Mouse (Mus musculus): ENCODE results near the gene Scyl2.
A peak's percentile ranks its signal among the peaks of the same experiment; 100 is the strongest.
"Not testable (repeated sequence)": the region's sequence is repeated elsewhere in the genome, so short reads cannot be mapped to it uniquely, and the experiment has no call there.

Scyl2 gene

GRCm38 (mm10) chr10:89678054-89678453 lies 8.0 kb downstream of the Scyl2 start:
- DNase-seq = no peak

- no peak for DNase-seq
Observed at GRCm38 (mm10) chr10:89676609-89677008, 9.5 kb downstream of the Scyl2 start.

GRCm38 (mm10) chr10:89670371-89670770 lies 15.7 kb downstream of the Scyl2 start:
- not testable (repeated sequence) for DNase-seq

- DNase-seq = peak; percentile 32
Observed at GRCm38 (mm10) chr10:89667571-89667970, 18.5 kb downstream of the Scyl2 start.

DNA sequence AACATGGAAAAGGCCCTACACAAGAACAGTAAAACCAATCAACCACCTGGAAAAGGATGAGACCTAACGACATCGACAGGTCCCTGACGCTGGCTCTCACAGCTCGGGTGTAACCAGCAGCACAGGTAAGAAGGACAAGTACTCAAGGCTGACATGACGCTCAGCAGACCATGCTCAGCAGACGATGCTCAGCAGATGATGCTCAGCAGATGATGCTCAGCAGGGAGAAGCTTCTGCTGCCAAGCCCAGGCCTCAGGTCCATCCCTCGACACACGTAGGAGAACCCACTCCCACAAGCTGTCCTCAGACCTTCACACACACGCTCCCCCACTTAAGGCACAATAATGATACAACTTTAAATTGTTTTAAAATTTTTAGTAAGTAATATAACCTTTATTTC lies 20.4 kb downstream of the Scyl2 start:
- no peak for DNase-seq

DNA sequence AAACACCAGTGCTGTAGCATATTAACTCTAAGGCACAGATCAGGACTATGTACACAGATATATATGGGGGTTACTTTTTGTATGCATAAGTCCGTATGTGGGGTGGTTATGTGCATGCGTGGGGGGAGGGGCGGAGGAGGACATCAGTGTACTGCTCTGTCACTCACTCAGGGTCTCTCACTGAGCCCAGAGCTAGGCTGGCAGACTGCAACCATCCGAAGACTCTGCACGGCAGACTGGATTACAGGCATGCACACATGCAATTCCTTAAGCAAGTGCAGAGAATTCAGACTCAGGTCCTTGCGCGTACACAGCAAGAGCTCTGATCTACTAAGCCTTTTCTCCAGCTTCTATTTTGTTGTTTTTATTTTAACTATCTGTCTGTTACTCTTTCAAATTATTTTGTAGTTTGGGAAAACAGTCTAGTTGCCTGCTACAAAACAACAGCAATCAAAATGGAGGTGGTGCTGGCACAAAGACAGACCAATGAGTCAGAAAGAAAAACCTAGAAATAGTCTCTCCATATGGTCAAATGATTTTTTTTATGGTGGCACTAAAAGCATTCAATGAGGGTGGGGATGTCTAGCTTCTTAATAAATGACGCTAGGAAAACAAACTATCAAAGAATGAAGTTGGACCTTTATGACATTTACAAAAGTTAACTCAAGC lies 21.0 kb downstream of the Scyl2 start:
- no peak for DNase-seq

GRCm38 (mm10) chr10:89656366-89656765 lies 29.7 kb downstream of the Scyl2 start:
- no peak for DNase-seq

DNA sequence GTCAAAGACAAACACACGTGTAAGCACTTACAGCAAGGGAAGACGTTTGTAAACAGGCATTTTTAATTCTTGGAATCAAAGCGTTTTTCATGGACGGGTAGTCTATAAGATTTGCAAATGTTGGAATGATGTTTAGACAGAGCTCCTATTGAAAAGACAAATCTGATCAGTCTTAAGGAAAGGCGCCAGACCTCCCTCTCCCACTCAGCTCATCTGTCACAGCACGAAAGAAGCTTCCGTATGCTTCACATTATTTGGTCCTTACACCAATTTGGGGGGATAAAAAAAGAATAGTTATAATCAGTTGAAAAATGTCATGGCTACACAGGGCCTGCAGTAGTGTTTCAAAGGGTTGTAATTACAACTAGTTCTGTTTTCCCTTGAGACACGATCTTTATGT lies 33.2 kb downstream of the Scyl2 start:
- DNase-seq = no peak

DNA sequence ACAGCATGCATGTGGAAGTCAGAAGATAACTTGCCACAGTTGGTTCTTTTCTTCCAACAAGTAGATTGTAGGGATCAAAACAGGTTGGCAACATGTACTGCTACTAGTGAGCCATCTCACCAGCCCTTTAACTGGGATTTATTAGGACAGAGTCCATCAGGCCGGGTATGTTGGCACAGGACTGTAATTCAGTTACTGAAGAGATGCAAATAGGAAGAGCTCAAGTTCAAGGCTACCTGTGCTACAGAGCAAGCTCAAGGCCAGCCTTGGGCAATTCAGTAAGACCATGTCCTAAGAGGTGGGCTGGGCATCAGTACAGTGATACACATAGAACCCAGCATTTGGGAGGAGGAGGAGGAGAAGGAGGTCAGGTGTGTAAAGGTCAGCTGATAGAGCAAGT lies 34.4 kb downstream of the Scyl2 start:
- no peak for DNase-seq

DNA sequence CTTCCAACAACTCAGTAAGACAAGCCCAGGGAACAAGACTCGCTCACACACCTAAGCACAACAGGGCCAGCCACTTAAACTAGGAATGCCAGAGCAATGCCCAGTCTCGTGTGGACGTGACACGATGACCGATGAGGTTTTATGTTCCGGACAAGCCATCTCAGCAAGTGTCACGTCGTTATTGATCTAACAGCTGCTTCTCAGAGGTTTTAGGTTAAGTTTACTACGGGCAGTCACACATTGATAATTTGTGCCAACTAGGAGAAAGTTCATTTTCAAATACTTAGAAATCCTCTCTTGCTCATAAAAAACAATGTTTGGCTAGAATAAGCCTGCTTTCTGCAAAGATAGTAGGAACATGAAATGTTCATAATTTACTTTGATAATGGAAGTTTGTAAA lies 39.2 kb downstream of the Scyl2 start:
- DNase-seq = no peak

DNA sequence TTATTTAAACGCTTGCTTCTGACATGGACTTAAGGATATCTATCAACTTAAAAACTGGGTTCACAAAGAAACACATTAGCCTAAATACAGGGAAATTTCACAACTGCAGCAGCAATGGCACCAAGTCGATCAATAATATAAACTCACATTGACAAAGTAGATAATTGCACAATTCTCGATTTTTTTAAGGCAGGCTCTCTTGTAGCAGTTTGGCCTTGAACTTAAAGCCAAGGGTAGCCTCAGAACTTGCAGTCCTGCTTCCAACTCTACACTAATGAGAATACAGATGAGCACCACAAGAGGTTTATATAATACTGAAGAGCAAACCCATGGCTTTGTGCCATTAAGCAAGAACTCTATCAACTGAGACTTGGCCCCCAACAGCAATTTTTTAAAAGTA lies 49.1 kb downstream of the Scyl2 start:
- DNase-seq = no peak

- peak; percentile 62 for DNase-seq
Observed at GRCm38 (mm10) chr10:89635018-89635417, 51.1 kb downstream of the Scyl2 start.

- DNase-seq = peak; percentile 61
Observed at GRCm38 (mm10) chr10:89633736-89634426, 52.2 kb downstream of the Scyl2 start.

DNA sequence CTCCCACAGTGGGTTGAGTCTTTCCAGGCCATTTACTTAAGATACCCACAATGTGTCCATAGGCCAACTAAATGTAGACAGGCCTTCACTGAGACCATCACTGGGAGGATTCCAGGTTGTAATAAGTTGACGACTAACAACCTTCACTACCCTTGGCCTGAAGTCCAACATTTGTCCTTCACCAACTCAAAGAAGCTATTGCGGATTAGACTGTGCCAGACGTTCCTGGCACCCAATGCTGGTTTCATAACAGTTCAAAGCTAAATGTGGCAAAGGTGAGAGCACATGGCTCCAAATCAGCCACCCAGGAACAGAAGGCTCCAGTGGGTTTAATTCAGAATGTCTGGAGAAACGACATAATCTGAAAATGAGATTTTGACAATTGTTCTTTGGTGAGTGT lies 53.0 kb downstream of the Scyl2 start:
- peak; percentile 76 for DNase-seq

DNA sequence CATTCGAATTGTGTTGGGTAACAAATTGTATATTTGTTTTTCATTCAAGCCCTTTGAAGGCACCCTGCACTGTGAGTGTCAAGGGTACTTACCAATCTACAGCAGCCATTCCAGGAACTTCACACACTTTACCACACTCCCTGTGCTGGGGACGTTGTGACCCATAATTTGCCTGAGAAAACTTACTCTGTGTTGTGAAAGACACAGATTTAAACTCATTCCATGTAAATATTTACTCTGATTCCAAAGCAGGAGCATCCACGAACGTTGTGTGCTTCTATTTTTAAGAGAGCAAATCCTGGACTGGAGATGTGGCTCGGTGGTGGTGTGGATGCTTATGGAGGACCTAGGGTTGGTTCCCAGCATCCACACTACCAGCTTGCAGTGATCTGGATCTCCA lies 54.3 kb downstream of the Scyl2 start:
- DNase-seq = no peak

GRCm38 (mm10) chr10:89630564-89630963 lies 55.5 kb downstream of the Scyl2 start:
- no peak for DNase-seq

GRCm38 (mm10) chr10:89630052-89630451 lies 56.0 kb downstream of the Scyl2 start:
- no peak for DNase-seq

DNA sequence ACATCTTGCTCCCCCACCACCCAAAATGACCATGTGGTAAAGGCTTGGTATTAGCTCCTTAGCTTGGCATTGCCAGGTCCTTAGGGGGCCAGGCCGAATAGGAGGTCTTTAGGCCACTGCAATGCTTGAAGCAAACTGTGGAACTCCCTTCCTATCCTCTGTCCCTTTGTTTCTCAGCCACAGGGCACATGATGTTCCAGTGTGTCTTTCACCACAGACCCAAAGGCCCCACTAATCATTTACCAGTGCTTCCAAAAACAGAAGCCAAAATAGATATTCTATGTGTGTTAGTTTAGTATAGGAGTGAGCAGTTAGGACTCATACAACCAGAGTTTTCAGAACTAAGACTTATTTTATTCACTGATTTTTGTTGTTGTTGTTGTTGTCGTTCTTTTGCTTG lies 59.4 kb downstream of the Scyl2 start:
- no peak for DNase-seq

DNA sequence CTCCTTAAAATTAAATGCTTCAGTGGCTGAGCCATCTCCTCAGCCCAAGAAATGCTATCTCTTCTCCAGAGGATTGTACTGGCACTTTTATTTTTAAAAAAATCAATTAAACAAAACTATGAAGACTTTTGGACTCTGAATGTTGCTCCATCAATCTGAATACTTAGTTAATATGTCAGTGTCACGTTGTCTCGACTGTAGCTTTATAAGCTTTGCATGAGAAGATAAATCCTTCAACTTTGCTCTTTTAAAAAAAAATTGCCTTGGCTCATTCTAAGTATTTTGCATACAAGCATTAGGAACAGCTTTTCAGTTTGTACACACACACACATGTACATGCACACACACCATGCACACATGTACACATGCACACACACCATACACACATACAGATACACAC lies 61.9 kb downstream of the Scyl2 start:
- DNase-seq = no peak

DNA sequence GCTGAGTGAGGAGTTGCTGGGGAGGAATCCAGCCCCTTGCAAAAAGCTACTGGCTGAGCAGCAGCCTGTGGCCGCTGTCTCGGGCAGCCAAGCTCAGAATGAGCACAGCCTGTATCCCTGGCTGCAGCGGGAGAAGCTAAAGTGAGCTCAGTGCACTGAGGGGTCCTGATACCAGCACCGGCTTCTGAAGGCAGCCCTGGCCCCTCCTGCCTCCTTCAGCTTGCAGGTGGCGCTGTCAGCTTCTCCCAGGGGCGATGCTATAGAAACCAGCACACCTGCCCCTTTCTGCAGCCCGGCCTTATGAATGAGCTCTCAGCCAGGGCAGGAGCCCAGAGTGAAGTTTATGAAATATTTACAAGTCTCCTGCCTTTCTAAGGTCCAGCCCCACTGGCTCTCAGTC lies 65.0 kb downstream of the Scyl2 start, which contains the start of gene Slc17a8:
Gene Slc17a8 (minus strand): TSS at position 125 of the 400 bp plus-strand sequence.
- no peak for DNase-seq

GRCm38 (mm10) chr10:89599311-89599710 lies 86.8 kb downstream of the Scyl2 start:
- DNase-seq = no peak

GRCm38 (mm10) chr10:89597275-89597674 lies 88.8 kb downstream of the Scyl2 start:
- DNase-seq = no peak

DNA sequence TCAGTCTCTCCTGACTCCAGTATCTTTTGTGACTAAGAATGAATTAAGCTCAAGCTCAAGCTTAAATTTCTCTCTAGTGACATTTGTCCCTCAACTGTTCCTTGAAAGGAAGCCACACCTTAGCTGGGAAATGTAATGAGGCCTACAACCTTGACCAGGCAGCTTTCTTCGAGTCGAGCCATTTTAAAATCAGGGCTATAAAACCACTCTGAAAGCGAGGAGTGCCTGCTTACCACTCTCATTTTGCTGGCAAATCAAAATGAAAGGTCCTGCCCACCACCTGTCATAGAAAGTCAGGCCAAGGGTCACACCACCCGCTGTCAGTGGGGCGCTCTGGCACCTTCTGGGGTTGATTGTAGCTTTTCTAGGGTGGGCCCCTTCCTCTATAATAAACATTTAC lies 90.2 kb downstream of the Scyl2 start:
- DNase-seq = no peak

DNA sequence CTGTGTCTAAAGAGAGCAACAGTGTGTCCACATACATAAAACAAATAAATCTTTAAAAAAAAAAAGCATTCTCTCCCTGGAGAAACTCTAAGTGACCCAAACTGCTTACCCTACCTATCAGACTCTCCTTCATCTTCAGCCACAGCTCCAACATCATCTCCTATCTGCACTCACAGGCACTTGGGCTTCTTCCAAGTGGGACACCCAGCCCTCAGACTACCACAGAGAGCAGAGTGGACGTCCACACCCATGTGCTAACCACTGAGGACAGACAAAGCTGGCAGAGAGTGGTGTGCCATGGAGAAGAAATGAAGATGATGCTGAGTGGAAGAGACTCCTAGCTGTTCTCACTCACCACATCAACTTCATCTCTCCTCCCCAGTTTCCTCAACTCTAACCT lies 90.6 kb downstream of the Scyl2 start:
- no peak for DNase-seq

DNA sequence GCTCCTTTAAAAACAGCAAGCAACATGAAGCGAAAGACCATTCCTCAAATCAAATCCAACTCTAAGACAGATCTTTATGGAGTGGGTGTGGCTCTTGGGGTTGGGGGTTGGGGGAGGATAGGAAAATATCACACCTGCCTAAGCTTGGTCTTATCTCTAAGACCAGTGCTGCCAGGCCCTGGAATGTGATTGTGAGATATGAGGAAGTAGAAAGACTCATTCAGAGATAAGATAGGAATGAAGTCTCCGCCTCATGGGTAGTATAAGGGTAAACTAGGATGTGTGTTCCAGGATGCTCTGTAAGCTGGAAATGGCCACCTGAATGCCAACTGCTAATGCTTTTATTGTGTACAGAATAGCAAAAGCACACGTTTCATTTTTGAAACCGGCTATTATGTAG lies 91.8 kb downstream of the Scyl2 start:
- no peak for DNase-seq
